Mouse (Mus musculus): ENCODE measurements at regions not wholly inside any gene's neighbourhood (a gene's known extent, or its start where the extent isn't known, plus 50 kb on each side); places are given as distances from the start of the nearest gene placed in this dataset.

DNA sequence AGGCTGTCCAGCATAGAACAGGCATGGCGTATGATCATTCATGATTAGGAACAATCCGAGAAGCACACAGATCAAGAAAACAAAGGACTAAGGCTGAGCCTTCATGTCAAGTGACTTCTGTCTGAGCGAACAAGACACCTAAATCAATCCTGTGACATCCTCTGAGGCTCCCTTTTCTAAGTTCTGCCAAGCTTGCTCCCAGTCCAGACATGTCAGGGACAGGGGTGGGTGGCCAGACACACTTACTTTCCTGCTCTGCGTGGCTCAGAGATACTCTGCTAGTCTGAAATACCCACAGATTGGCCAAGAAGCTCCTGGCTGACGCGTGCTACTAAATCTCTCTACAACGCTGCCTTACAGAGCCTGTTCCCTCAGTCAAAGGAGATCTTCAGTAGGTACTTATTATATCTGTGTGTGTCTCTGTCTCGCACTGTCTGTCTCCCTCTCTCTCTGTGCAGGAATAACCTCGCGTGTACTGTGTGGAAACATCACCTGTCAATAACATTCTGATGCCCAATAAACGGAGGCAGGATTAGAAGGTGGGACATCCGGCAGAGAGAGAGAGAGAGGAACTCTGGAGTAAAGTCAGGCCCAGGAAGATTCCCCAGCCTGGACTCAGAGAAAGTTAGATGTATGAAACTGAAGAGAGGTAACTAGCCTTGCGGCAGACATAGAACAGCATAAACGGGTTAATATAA is 163.5 kb downstream of the Fam43a start:
- no peak for TF ChIP-seq EP300 (optimal IDR thresholded peaks at IDR 0.05)
- TF ChIP-seq CTCF (IDR thresholded peaks at IDR 0.05; ENCODE audit: low read depth): no peak

Measured in stomach, postnatal 0 days (tissue).